Mouse (Mus musculus): Measurements from ENCODE around the gene Mef2c.

The Mef2c gene

GRCm38 (mm10) chr13:83503919-83504318 is at the start of gene Mef2c:
Mef2c (plus strand) TSS chr13:83504034.
- no peak for DNase-seq

- DNase-seq = peak; percentile 5 to 8
Measured at GRCm38 (mm10) chr13:83458729-83459128, 45.1 kb upstream of the Mef2c start.

- DNase-seq = no peak
Measured at GRCm38 (mm10) chr13:83459600-83459999, 44.2 kb upstream of the Mef2c start.

- DNase-seq = no peak
Measured at GRCm38 (mm10) chr13:83460620-83461019, 43.2 kb upstream of the Mef2c start.

- no peak for DNase-seq
Measured at GRCm38 (mm10) chr13:83461556-83461955, 42.3 kb upstream of the Mef2c start.

- DNase-seq = peak; percentile 42 to 63
Measured at GRCm38 (mm10) chr13:83466756-83467155, 37.1 kb upstream of the Mef2c start.

- no peak for DNase-seq
Measured at GRCm38 (mm10) chr13:83468794-83469193, 35.0 kb upstream of the Mef2c start.

GRCm38 (mm10) chr13:83473755-83474154 is 30.1 kb upstream of the Mef2c start:
- DNase-seq = no peak

- DNase-seq = no peak
Measured at GRCm38 (mm10) chr13:83480388-83480787, 23.4 kb upstream of the Mef2c start.

- peak; percentile 3 to 12 for DNase-seq
Measured at GRCm38 (mm10) chr13:83481310-83481709, 22.5 kb upstream of the Mef2c start.

GRCm38 (mm10) chr13:83482087-83482486 is 21.7 kb upstream of the Mef2c start:
- no peak for DNase-seq

GRCm38 (mm10) chr13:83484215-83484614 is 19.6 kb upstream of the Mef2c start:
- DNase-seq = no peak

- no peak for DNase-seq
Measured at GRCm38 (mm10) chr13:83484721-83485369, 19.0 kb upstream of the Mef2c start.

GRCm38 (mm10) chr13:83492051-83492450 is 11.8 kb upstream of the Mef2c start:
- no peak for DNase-seq

- no peak for DNase-seq
Measured at GRCm38 (mm10) chr13:83497708-83498107, 6.1 kb upstream of the Mef2c start.

GRCm38 (mm10) chr13:83499526-83499925 is 4.3 kb upstream of the Mef2c start:
- DNase-seq = no peak

GRCm38 (mm10) chr13:83507687-83508086 is 3.9 kb downstream of the Mef2c start:
- DNase-seq = no peak

- no peak for DNase-seq
Measured at GRCm38 (mm10) chr13:83515013-83515547, 11.2 kb downstream of the Mef2c start.

- DNase-seq = peak; percentile 81 to 83
Measured at GRCm38 (mm10) chr13:83517660-83518609, 14.1 kb downstream of the Mef2c start.

GRCm38 (mm10) chr13:83520807-83521206 is 17.0 kb downstream of the Mef2c start:
- no peak for DNase-seq

- peak; percentile 78 to 82 for DNase-seq
Measured at GRCm38 (mm10) chr13:83523232-83523969, 19.6 kb downstream of the Mef2c start.

- DNase-seq = peak; percentile 86 to 90
Measured at GRCm38 (mm10) chr13:83524159-83524901, 20.5 kb downstream of the Mef2c start.

Data from cerebellum, postnatal 10 days (tissue).